Mouse (Mus musculus) adipocyte (in vitro differentiated cells): ENCODE measurements around the gene Esr1.

Experiments used
- DNase-seq: peaks from one replicate; pipeline ENCODE4 v3.0.0-alpha.2; 2016; ENCODE audit warnings: low spot score

Gene Esr1

GRCm38 (mm10) chr10:4983919-4984318 lies 372.5 kb downstream of the Esr1 start:
- DNase-seq = no peak

GRCm38 (mm10) chr10:4993802-4994201 lies 382.4 kb downstream of the Esr1 start:
- DNase-seq = no peak

- no peak for DNase-seq
Observed at GRCm38 (mm10) chr10:4996592-4996991, 385.2 kb downstream of the Esr1 start.

GRCm38 (mm10) chr10:5008795-5009366 lies 397.5 kb downstream of the Esr1 start:
- no peak for DNase-seq

- no peak for DNase-seq
Observed at GRCm38 (mm10) chr10:5012004-5012403, 400.6 kb downstream of the Esr1 start.

- DNase-seq = no peak
Observed at GRCm38 (mm10) chr10:5014976-5015375, 403.6 kb downstream of the Esr1 start.

- DNase-seq = no peak
Observed at GRCm38 (mm10) chr10:5017148-5017547, 405.8 kb downstream of the Esr1 start.

GRCm38 (mm10) chr10:5025906-5026305 lies 414.5 kb downstream of the Esr1 start:
- DNase-seq = no peak

- DNase-seq = no peak
Observed at GRCm38 (mm10) chr10:5027208-5027607, 415.8 kb downstream of the Esr1 start.

- DNase-seq = no peak
Observed at GRCm38 (mm10) chr10:5028301-5028700, 416.9 kb downstream of the Esr1 start.

GRCm38 (mm10) chr10:5029161-5029560 lies 417.8 kb downstream of the Esr1 start:
- no peak for DNase-seq

- no peak for DNase-seq
Observed at GRCm38 (mm10) chr10:5029883-5030282, 418.5 kb downstream of the Esr1 start.

- DNase-seq = no peak
Observed at GRCm38 (mm10) chr10:5032192-5033048, 421.0 kb downstream of the Esr1 start.

GRCm38 (mm10) chr10:5041254-5041653 lies 429.9 kb downstream of the Esr1 start:
- no peak for DNase-seq

GRCm38 (mm10) chr10:5044481-5044880 lies 433.1 kb downstream of the Esr1 start:
- no peak for DNase-seq

- no peak for DNase-seq
Observed at GRCm38 (mm10) chr10:5045213-5045612, 433.8 kb downstream of the Esr1 start.

- no peak for DNase-seq
Observed at GRCm38 (mm10) chr10:5045671-5046070, 434.3 kb downstream of the Esr1 start.
